Mouse (Mus musculus): Measurements from ENCODE around the gene F9. TPM values are rescaled to one million over a fixed set of nuclear protein-coding genes. Genes with fewer than 3 reads are reported as not detected.

The F9 gene
- polyA plus RNA-seq, 1 experiment from 2014 or later, result 0.25 TPM

- Histone ChIP-seq H3K4me1 (ENCODE audit: control insufficient read depth, insufficient read depth, low read length) (no peaks in the 10 kb centered on the region), H3K9ac (ENCODE audit: low read length) (no peak overlapping the region), H3K9me3 (replicated peaks; ENCODE audit: control insufficient read depth, low read length) (no peaks in the 10 kb centered on the region), H3K36me3 (ENCODE audit: control insufficient read depth, insufficient read depth, low read length) (no peaks in the 10 kb centered on the region), H3K4me3 (replicated peaks; ENCODE audit: low read length) (no peak overlapping the region), H3K27me3 (ENCODE audit: control insufficient read depth, insufficient read depth, low read length) (no peaks in the 10 kb centered on the region), H3K4me2 (ENCODE audit: low read depth, low read length) (no peak overlapping the region), H3K27ac (ENCODE audit: low read length) (no peak overlapping the region)
- ATAC-seq (ENCODE audit: insufficient read depth, low FRiP score), result no peak
- 86% methylated on average over 1 of the region's 1 CpGs for WGBS
These were observed 55.5 kb downstream of the F9 start for GRCm38 (mm10) chrX:60054745-60055144.

GRCm38 (mm10) chrX:60055185-60055584 lies 55.9 kb downstream of the F9 start:
- Histone ChIP-seq H3K4me1 (ENCODE audit: control insufficient read depth, insufficient read depth, low read length) (no peaks in the 10 kb centered on the region), H3K9me3 (replicated peaks; ENCODE audit: control insufficient read depth, low read length) (no peaks in the 10 kb centered on the region), H3K4me2 (ENCODE audit: low read depth, low read length) (no peak overlapping the region), H3K27ac (ENCODE audit: low read length) (no peak overlapping the region), H3K27me3 (ENCODE audit: control insufficient read depth, insufficient read depth, low read length) (no peaks in the 10 kb centered on the region), H3K36me3 (ENCODE audit: control insufficient read depth, insufficient read depth, low read length) (no peaks in the 10 kb centered on the region), H3K4me3 (replicated peaks; ENCODE audit: low read length) (no peak overlapping the region), H3K9ac (ENCODE audit: low read length) (no peak overlapping the region)
- peak; percentile 53 for ATAC-seq (ENCODE audit: insufficient read depth, low FRiP score)
- WGBS, result 53% methylated on average over 9 of the region's 9 CpGs

- no peak overlapping the region for H3K4me2 ChIP-seq (ENCODE audit: low read depth, low read length)
- no peaks in the 10 kb centered on the region for H3K36me3 ChIP-seq (ENCODE audit: control insufficient read depth, insufficient read depth, low read length)
- no peak overlapping the region for H3K27ac ChIP-seq (ENCODE audit: low read length)
- no peaks in the 10 kb centered on the region for H3K9me3 ChIP-seq (replicated peaks; ENCODE audit: control insufficient read depth, low read length)
- no peaks in the 10 kb centered on the region for H3K4me1 ChIP-seq (ENCODE audit: control insufficient read depth, insufficient read depth, low read length)
- no peaks in the 10 kb centered on the region for H3K27me3 ChIP-seq (ENCODE audit: control insufficient read depth, insufficient read depth, low read length)
- H3K9ac ChIP-seq (ENCODE audit: low read length), result no peak overlapping the region
- 75% methylated on average over 1 of the region's 1 CpGs for WGBS
- H3K4me3 ChIP-seq (replicated peaks; ENCODE audit: low read length), result no peak overlapping the region
- ATAC-seq (ENCODE audit: insufficient read depth, low FRiP score), result no peak
These were observed 76.1 kb downstream of the F9 start for GRCm38 (mm10) chrX:60075359-60075758.

Other genes starting within 250 kb of the F9 start
- 0.11 TPM in 1 of 2 replicates, not detected in the other for gene Mcf2, start 179.6 kb downstream of the F9 start, polyA plus RNA-seq (2015; fragmentation: Nextera tagmentation; extraction: Ambion mirVana)

Measured in stomach, embryonic 16.5 days (tissue).